Mouse (Mus musculus) macrophage (primary cell): ENCODE measurements around the gene Cuzd1. TPM values are rescaled to one million over a fixed set of nuclear protein-coding genes. Genes with fewer than 3 reads are reported as not detected.

ENCODE experiments used
- H3K27ac ChIP-seq: fragments of 350-480 bp; formaldehyde crosslinking; 2 replicates; pipeline ENCODE4 v1.9.0; 2021
- H3K36me3 ChIP-seq: fragments of 350-480 bp; formaldehyde crosslinking; 2 replicates; pipeline ENCODE4 v1.9.0; 2021; ENCODE audit errors: inconsistent target
- H3K4me3 ChIP-seq: fragments of 350-480 bp; formaldehyde crosslinking; 2 replicates; pipeline ENCODE4 v1.9.0; 2021; ENCODE audit errors: inconsistent target
- H3K79me2 ChIP-seq: fragments of 350-480 bp; formaldehyde crosslinking; 2 replicates; pipeline ENCODE4 v1.9.0; 2021; ENCODE audit errors: inconsistent target
- WGBS: methylation state at CpG from one replicate; pipeline ENCODE4 v1.1.7; 2026; ENCODE audit warnings: inconsistent platforms; ENCODE audit not compliant: missing documents; 5-methylcytosine and 5-hydroxymethylcytosine counted together
- polyA plus RNA-seq: library from polyadenylated mRNA; stranded (reverse); fragments of 250-400 nt; gene quantifications from 3 replicates; pipeline ENCODE4 v1.2.4, GENCODE M21; 2018; ENCODE audit warnings: inconsistent platforms

Cuzd1 gene
- polyA plus RNA-seq, 1 experiment from 2014 or later, result not detected

DNA sequence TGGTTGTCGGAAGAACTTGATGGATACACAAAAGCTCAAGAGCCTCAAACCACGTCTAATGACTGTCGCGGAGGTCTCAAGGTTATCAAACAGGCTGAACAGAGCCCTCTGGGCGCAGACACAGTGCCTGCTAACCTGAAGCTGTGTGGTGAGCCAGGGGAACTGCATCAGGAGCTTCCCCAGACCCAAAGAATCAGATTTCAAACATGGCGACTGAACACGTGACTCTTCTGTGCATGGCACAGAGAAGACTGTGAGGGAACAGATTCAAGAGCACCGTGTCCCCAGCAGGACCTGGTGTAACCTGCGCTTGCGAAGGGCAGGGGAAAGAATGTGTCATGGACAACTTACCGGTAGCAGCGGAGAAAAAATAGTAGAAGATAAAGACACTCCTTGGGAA lies 4.5 kb downstream of the Cuzd1 start:
- 75% methylated on average over 12 of the region's 12 CpGs for WGBS
- Histone ChIP-seq H3K79me2 (no peaks in the 10 kb centered on the region), H3K27ac (no peak overlapping the region), H3K4me3 (no peak overlapping the region), H3K36me3 (no peaks in the 10 kb centered on the region)

DNA sequence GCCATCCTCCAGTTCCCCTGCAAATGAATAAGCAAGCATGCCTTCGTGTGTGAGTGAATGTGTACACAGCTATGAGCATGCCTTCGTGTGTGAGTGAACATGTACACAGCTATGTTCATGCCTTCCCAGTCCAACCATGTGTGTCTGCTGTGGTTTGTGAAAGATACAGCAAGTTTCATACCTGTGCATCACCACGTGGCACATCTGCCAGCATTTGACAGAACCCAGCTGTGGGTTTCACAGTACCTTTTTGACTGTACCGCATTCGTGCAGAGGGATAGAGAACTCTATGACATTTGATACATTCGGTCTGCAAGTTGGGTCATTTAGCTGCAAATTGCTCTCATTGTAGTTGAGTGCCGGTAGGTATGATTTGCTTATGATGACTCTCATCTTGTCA lies 7.6 kb downstream of the Cuzd1 start:
- Histone ChIP-seq H3K4me3 (no peak overlapping the region), H3K79me2 (no peaks in the 10 kb centered on the region), H3K27ac (no peak overlapping the region), H3K36me3 (no peaks in the 10 kb centered on the region)
- WGBS, result 85% methylated on average over 7 of the region's 7 CpGs

DNA sequence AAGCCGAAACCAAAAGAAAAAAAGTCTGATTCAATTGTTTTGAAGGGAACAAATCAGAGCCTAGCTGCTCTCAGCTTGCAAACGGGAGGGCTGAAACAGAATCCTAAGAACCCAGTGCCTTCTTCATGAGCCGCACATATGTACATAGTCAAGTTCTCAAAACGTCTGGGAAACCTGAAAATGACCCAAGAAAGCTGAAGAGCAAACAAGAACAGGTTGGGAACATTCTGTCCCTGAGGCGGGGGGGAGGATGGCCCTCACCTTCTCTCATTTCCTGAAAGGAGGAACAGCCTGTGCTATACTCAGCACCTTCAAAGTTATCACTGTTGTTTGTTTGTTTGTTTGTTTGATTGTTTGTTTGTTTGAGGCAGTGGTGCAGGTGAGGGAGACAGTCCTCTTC lies 15.4 kb downstream of the Cuzd1 start:
- Histone ChIP-seq H3K79me2 (no peaks in the 10 kb centered on the region), H3K4me3 (no peak overlapping the region), H3K36me3 (no peaks in the 10 kb centered on the region), H3K27ac (no peak overlapping the region)
- WGBS, result 81% methylated on average over 5 of the region's 5 CpGs

DNA sequence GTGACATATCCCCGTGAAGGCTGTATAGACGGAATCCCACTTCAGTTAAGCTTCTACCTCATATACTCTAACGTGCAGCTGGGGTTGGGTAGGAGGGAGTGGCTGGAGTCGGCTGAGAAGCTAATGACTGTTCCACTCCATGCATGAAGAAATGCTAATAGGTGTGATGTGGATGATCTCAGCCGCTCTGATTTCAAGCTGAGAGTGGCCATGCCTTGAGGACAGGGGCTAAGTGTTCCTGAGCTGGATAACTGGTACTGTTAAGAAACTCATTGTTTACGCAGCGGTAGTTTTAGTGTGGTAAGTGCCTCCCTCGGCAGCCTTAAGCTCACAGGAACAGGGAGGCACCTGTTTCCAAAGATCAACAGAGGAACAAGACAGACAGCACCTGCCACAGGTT lies 18.8 kb downstream of the Cuzd1 start:
- Histone ChIP-seq H3K36me3 (no peaks in the 10 kb centered on the region), H3K79me2 (no peaks in the 10 kb centered on the region), H3K4me3 (no peak overlapping the region), H3K27ac (no peak overlapping the region)
- 86% methylated on average over 6 of the region's 8 CpGs for WGBS

DNA sequence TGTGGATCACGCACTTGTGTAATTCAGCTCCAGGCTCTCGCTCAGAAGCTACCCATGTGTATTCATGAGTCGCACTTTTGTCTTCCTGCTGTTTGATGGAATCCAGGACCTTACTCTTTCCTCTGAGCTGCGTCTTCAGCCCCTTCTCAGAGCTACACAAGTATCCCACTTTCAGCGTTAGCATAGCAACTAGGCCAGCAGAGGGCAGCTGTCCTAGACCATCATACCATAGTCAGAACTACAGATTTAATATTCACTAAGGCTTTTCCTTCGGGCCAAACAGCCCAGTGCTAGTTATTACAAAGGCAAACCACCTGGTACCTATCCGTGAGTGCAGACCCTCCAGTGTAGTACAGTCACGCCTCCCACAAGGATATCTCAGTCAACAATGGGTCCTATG lies 24.9 kb downstream of the Cuzd1 start:
- 83% methylated on average over 8 of the region's 8 CpGs for WGBS
- Histone ChIP-seq H3K36me3 (no peaks in the 10 kb centered on the region), H3K27ac (no peak overlapping the region), H3K79me2 (no peaks in the 10 kb centered on the region), H3K4me3 (no peak overlapping the region)

DNA sequence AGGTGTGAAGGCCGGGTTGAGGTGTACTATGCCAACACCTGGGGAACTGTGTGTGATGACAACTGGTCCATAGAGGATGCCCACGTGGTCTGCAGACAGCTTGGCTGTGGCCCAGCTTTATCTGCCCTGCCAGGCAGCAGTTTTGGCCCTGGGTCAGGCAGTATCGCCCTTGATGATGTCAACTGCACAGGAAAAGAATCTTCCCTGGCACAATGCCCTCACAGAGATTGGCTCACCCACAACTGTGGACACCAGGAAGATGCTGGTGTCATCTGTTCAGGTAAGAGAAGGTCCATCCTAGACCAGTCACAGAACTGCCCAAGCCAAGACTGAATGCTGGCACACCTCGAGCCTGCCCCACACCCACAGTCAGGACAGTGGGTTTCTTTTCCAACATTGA lies 56.2 kb downstream of the Cuzd1 start:
- no peaks in the 10 kb centered on the region for H3K79me2 ChIP-seq
- H3K36me3 ChIP-seq, result no peaks in the 10 kb centered on the region
- no peak overlapping the region for H3K4me3 ChIP-seq
- 71% methylated on average over 4 of the region's 4 CpGs for WGBS
- no peak overlapping the region for H3K27ac ChIP-seq

DNA sequence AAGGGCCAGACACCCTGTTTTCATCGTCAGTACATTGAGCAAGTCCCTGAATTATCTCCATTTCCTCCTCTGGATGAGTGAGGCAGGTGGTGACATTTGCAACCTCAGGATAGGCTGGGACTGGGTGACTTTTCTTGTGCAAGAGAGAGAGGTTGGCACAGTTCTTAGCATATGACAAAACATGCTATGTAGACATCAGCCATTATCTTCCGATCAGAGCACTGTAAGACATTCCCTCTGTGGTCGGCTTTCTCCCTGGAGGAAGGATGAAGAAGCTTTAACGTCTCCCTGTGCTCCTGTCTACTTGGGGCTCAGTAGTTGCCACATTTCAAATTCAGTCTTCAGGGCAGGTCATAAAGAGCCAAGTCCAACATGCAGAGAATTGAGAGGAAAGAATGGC lies 57.8 kb downstream of the Cuzd1 start:
- no peak overlapping the region for H3K27ac ChIP-seq
- no peak overlapping the region for H3K4me3 ChIP-seq
- H3K36me3 ChIP-seq, result no peaks in the 10 kb centered on the region
- H3K79me2 ChIP-seq, result no peaks in the 10 kb centered on the region
- 89% methylated on average over 4 of the region's 4 CpGs for WGBS

DNA sequence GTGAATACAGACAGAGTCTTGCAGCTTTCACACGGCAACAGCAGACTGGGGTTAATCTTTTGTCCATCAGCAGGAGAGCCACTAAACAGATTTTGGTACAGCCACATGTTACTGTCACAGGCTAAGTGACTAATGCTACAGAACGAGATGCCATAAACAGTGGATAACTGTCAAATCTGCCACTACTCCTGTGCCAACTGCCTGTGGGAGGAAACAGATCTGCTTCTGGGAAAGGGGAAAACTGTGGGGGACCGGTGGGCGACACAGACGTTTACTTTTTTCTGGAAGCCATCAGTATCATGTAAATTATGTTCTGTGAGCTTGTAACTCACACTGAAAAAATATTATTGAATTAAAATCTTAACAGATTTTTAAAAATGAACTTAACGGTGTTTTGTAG lies 61.1 kb downstream of the Cuzd1 start:
- no peak overlapping the region for H3K4me3 ChIP-seq
- no peaks in the 10 kb centered on the region for H3K36me3 ChIP-seq
- H3K79me2 ChIP-seq, result no peaks in the 10 kb centered on the region
- WGBS, result 72% methylated on average over 6 of the region's 6 CpGs
- no peak overlapping the region for H3K27ac ChIP-seq

Other genes starting within 250 kb of the Cuzd1 start
- gene 4933402N03Rik, start 176.0 kb downstream of the Cuzd1 start, polyA plus RNA-seq, result not detected in 3 replicates
- gene 5430419D17Rik, start 147.9 kb downstream of the Cuzd1 start, polyA plus RNA-seq, result not detected in 3 replicates
- gene Fam24b, start 7.2 kb upstream of the Cuzd1 start, polyA plus RNA-seq, result not detected in 3 replicates
- gene Fam24a, start 11.6 kb upstream of the Cuzd1 start, polyA plus RNA-seq, result not detected in 3 replicates
- gene 2310057M21Rik, start 40.5 kb upstream of the Cuzd1 start, polyA plus RNA-seq, result 2.7 to 8.3 TPM (median 8.1 TPM) in 3 replicates
- 10.7 to 21.0 TPM (median 14.8 TPM) in 3 replicates for gene Pstk, start 48.8 kb upstream of the Cuzd1 start, polyA plus RNA-seq
- gene Ikzf5, start 88.2 kb upstream of the Cuzd1 start, polyA plus RNA-seq, result 7.5 to 9.6 TPM (median 8.9 TPM) in 3 replicates
- 27.8 to 52.5 TPM (median 36.1 TPM) in 3 replicates for gene Acadsb, start 88.3 kb upstream of the Cuzd1 start, polyA plus RNA-seq
- gene Hmx3, start 220.6 kb upstream of the Cuzd1 start, polyA plus RNA-seq, result not detected in 3 replicates
- not detected in 3 replicates for gene Hmx2, start 226.5 kb upstream of the Cuzd1 start, polyA plus RNA-seq
- gene Bub3, start 237.9 kb upstream of the Cuzd1 start, polyA plus RNA-seq, result 36.6 to 51.4 TPM (median 42.7 TPM) in 3 replicates